ENCODE assay signal across 7 mouse cellular contexts in the genomic region with DNA sequence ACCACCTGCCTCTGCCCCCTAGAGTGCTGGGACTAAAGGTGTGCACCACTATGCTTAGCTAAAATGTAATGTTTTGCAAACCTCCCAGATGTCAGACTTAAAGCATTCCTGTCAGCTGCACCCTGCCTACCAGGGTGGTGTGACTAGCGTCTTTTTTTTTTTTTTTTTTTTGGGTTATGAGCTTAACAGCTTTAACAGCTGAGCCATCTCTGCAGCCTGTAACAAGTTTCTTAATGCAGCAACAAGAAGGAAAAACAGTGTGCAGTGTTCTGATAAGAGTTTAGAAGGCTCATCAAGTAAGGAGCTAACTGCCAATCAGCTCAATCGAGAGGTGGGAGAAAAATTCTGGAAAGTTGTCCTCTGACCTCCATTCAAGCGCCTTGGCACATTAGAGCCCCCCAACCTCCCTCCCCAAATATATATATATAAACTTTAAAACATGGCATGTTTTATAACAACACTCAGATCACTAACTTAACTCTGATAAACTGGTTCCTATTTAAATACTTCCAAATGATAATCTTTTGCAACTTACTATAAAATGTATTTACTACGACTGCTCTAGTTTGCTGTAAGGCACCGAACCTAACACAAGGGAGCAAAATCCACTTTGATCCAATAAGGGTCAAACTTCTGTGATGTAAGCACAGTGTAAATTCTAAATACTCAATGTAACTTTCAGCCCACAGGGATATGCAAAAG. TPM values are rescaled to one million over a fixed set of nuclear protein-coding genes. Genes with fewer than 3 reads are reported as not detected.
DNase-seq lines count a peak whose midpoint lies in the region; ATAC-seq and TF ChIP-seq lines count a peak whose summit lies in the region.

No protein-coding gene starts in this region.

- peaks cover 25% of the 10 kb centered on the region for H3K4me1 ChIP-seq in lung, embryonic 16.5 days (replicated peaks; ENCODE audit: control insufficient read depth, insufficient read depth, low read length)
- H3K4me1 ChIP-seq in limb, embryonic 14.5 days (ENCODE audit: control insufficient read depth, insufficient read depth, low read length) = peaks cover 16% of the 10 kb centered on the region
- peaks cover 19% of the 10 kb centered on the region; the same call in 1 of the 2 replicates for H3K4me1 ChIP-seq in stomach, embryonic 14.5 days (ENCODE audit: control insufficient read depth, insufficient read depth, low read length)

- no peak for ATAC-seq in lung, embryonic 16.5 days (ENCODE audit: low read depth)
- ATAC-seq in erythroblast, adult 5-6 weeks (replicated peaks; ENCODE audit: low FRiP score, poor library complexity, severe bottlenecking) = peak; percentile 58
- ATAC-seq in limb, embryonic 14.5 days (ENCODE audit: low FRiP score, low read depth) = no peak
- ATAC-seq in stomach, embryonic 14.5 days (ENCODE audit: insufficient number of reproducible peaks, insufficient read depth, low FRiP score, low read depth) = no peak
- no peak for ATAC-seq in CD4-positive, CD25-positive, alpha-beta regulatory T cell, adult 4 months

- DNase-seq in lung, postnatal 36 days = no peak
- DNase-seq in limb, embryonic 14.5 days (ENCODE audit: low spot score) = no peak
- DNase-seq in cerebellum, postnatal 10 days = no peak

- peak overlapping the region; percentile 77 for H3K4me3 ChIP-seq in lung, embryonic 16.5 days (ENCODE audit: low read length)
- peak overlapping the region; percentile 93 for H3K4me3 ChIP-seq in limb, embryonic 14.5 days (replicated peaks; ENCODE audit: low read length)
- peak overlapping the region; percentile 97 for H3K4me3 ChIP-seq in stomach, embryonic 14.5 days (ENCODE audit: low read depth, low read length)

- H3K9me3 ChIP-seq in lung, embryonic 16.5 days (ENCODE audit: control insufficient read depth, low read length) = no peaks in the 10 kb centered on the region
- H3K9me3 ChIP-seq in limb, embryonic 14.5 days (ENCODE audit: control insufficient read depth, low read length) = no peaks in the 10 kb centered on the region
- no peaks in the 10 kb centered on the region for H3K9me3 ChIP-seq in stomach, embryonic 14.5 days (ENCODE audit: control insufficient read depth, low read depth, low read length)

- H3K27ac ChIP-seq in lung, embryonic 16.5 days (ENCODE audit: low read length) = no peak overlapping the region
- H3K27ac ChIP-seq in limb, embryonic 14.5 days (replicated peaks; ENCODE audit: low read depth, low read length) = no peak overlapping the region
- H3K27ac ChIP-seq in stomach, embryonic 14.5 days (ENCODE audit: low read length) = no peak overlapping the region

- TF ChIP-seq POLR2A in limb, embryonic 14.5 days (IDR thresholded peaks at IDR 0.05; ENCODE audit: borderline replicate concordance, extremely low read depth, insufficient read depth, insufficient read length) = no peak

- H3K27me3 ChIP-seq in lung, embryonic 16.5 days (ENCODE audit: control insufficient read depth, insufficient read depth, low read depth, low read length) = no peaks in the 10 kb centered on the region
- H3K27me3 ChIP-seq in limb, embryonic 14.5 days (ENCODE audit: control insufficient read depth, insufficient read depth, low read length) = no peaks in the 10 kb centered on the region
- no peaks in the 10 kb centered on the region for H3K27me3 ChIP-seq in stomach, embryonic 14.5 days (ENCODE audit: control insufficient read depth, insufficient read depth, low read length)

- peaks cover 8% of the 10 kb centered on the region; the same call in 1 of the 2 replicates for H3K36me3 ChIP-seq in lung, embryonic 16.5 days (ENCODE audit: control insufficient read depth, insufficient read depth, low read length)
- H3K36me3 ChIP-seq in limb, embryonic 14.5 days (ENCODE audit: control insufficient read depth, insufficient read depth, low read length) = peaks cover 23% of the 10 kb centered on the region
- H3K36me3 ChIP-seq in stomach, embryonic 14.5 days (ENCODE audit: control insufficient read depth, insufficient read depth, low read length) = peaks cover 20% of the 10 kb centered on the region

- H3K4me2 ChIP-seq in lung, embryonic 16.5 days (ENCODE audit: low read depth, low read length) = peak overlapping the region; percentile 78
- peak overlapping the region; percentile 94 for H3K4me2 ChIP-seq in limb, embryonic 14.5 days (replicated peaks; ENCODE audit: low read depth, low read length, severe bottlenecking)
- peak overlapping the region; percentile 88 for H3K4me2 ChIP-seq in stomach, embryonic 14.5 days (replicated peaks; ENCODE audit: low read depth, low read length)

- 34% methylated on average over 5 of the region's 5 CpGs for WGBS in lung, embryonic 16.5 days
- 47% methylated on average over 5 of the region's 5 CpGs for WGBS in limb, embryonic 14.5 days
- WGBS in stomach, embryonic 14.5 days = 40% methylated on average over 5 of the region's 5 CpGs

- H3K9ac ChIP-seq in lung, embryonic 16.5 days (ENCODE audit: low read length) = peak overlapping the region; percentile 95
- peak overlapping the region; percentile 93 for H3K9ac ChIP-seq in limb, embryonic 14.5 days (ENCODE audit: low read depth, low read length, severe bottlenecking)
- peak overlapping the region; percentile 93; the same call in 1 of the 2 replicates for H3K9ac ChIP-seq in stomach, embryonic 14.5 days (replicated peaks; ENCODE audit: low read depth, low read length)

RNA-seq across cellular contexts. Expression of a gene that starts 1.4 kb away (rescaled TPM):
- 69.4 and 75.7 TPM in 2 replicates for polyA plus RNA-seq in lung, embryonic 16.5 days (2015; fragmentation: Nextera tagmentation; extraction: Ambion mirVana)
- 875 and 932 TPM in 2 replicates for total RNA-seq in erythroblast, adult 5-6 weeks (2015; ENCODE audit: low replicate concordance)
- total RNA-seq in erythroblast, adult 5-6 weeks (2017; ENCODE audit: low replicate concordance) = 975 and 1,016 TPM in 2 replicates
- polyA plus RNA-seq in limb, embryonic 14.5 days (2012; rRNA removed) = 85.5 and 122 TPM in 2 replicates
- 41.5 and 45.1 TPM in 2 replicates for polyA plus RNA-seq in limb, embryonic 14.5 days (2014; fragmentation: Nextera tagmentation; extraction: Ambion mirVana)
- polyA plus RNA-seq in stomach, embryonic 14.5 days (2014; fragmentation: Nextera tagmentation; extraction: Ambion mirVana) = 63.4 and 67.6 TPM in 2 replicates
- polyA plus RNA-seq in CD4-positive, CD25-positive, alpha-beta regulatory T cell, adult 4 months (2017; shearing (Covaris generic)) = 10 to 100 TPM; 41.0 to 66.6 TPM
